ENCODE assay signal across 14 mouse cellular contexts in the genomic region with DNA sequence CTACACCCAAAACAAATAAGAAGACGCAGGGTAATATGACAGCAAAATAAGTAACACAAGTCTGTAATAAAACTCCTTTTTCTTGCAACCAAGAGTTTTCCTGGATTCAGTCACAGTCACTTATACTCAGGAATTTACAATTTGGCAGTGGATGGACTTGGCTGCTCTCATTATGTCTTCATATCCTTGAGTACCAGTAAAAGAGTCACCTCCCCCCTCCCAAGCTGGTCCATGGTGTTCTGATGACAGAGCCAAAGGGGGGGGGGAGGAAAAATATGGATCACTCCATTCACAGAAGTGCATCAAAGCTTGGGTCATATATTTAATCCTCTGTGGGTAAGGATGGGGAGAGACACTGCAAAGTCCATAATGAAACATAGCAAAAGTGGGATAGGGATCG.
DNase-seq lines count a peak whose midpoint lies in the region; ATAC-seq lines count a peak whose summit lies in the region.
"Had no signal": no experiment of that assay in that cellular context is flagged by ENCODE, and none has a peak within 500 bp of the region (broad histone marks: within the 10 kb centered on the region; RNA-seq: fewer than 3 reads in every experiment).

No protein-coding gene starts in this region.

- ATAC-seq in frontal cortex, adult (ENCODE audit: low TSS enrichment) = peak; percentile 68
- ATAC-seq: activated CD4-positive, CD25-positive, alpha-beta regulatory T cell, adult 4 months; intestine, postnatal 0 days; midbrain, embryonic 13.5 days had no signal

- DNase-seq in frontal cortex, postnatal 25 days (ENCODE audit: low spot score in 2 of 2) = no peak
- peak; percentile 12 for DNase-seq in lung, postnatal 36 days
- DNase-seq in lung, adult 18-20 months = no peak
- peak; percentile 50 for DNase-seq in cerebellum, adult 9-10 months
- DNase-seq in layer of hippocampus, postnatal 14 days (ENCODE audit: low spot score in 2 of 2) = no peak
- DNase-seq in heart, postnatal 4 days = no peak
- DNase-seq: adrenal gland, postnatal 25 days; gastrocnemius, postnatal 10 days; heart, adult 18-20 months; thymus, postnatal 25 days had no signal

Comparison
In these comparisons a context has a peak if more than half of its experiments do, and no peak if none do; other contexts are left out.
1. DNase-seq: peak in lung, postnatal 36 days (single experiment) and cerebellum, adult 9-10 months (single experiment); none in frontal cortex, postnatal 25 days (0 of 2), lung, adult 18-20 months (0 of 2), layer of hippocampus, postnatal 14 days (0 of 2) and heart, postnatal 4 days (single experiment).